Mouse (Mus musculus): ENCODE data around the gene Dusp11. TPM values are rescaled to one million over a fixed set of nuclear protein-coding genes. Genes with fewer than 3 reads are reported as not detected.
"Not testable (repeated sequence)": the region's sequence is repeated elsewhere in the genome, so short reads cannot be mapped to it uniquely, and the experiment has no call there.

Dusp11 gene
- total RNA-seq, 2 experiments from 2014 or later: 78.1 to 88.9 TPM

DNA sequence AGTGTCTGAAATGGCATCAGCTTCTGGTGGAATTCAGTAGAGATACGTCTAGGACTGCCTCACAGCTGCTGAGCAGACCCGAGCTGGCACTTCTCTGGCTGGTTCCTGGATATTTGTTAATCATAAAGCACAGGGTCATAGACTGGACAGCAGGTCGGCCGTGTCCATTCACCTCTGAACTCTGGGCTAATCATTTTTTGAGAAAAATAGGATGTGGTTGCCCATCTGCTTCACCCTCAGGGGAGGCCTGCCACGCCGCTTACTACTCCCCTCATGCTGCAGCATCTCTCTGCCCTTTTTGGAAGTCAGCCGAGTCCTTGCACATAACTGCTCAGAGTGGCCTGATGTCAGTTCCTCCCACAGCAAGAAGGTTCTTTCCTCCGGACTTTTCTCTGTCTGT lies 27.4 kb downstream of the Dusp11 start:
- intact Hi-C loops (cut with DNase I): no loop called here
- DNase-seq (ENCODE audit: extremely low spot score in 1 of 2, low spot score in 2 of 2): no peak
- no peak for TF ChIP-seq CTCF (IDR thresholded peaks at IDR 0.05)
- Histone ChIP-seq H3K4me3 (no peak overlapping the region), H3K27ac (no peak overlapping the region)

DNA sequence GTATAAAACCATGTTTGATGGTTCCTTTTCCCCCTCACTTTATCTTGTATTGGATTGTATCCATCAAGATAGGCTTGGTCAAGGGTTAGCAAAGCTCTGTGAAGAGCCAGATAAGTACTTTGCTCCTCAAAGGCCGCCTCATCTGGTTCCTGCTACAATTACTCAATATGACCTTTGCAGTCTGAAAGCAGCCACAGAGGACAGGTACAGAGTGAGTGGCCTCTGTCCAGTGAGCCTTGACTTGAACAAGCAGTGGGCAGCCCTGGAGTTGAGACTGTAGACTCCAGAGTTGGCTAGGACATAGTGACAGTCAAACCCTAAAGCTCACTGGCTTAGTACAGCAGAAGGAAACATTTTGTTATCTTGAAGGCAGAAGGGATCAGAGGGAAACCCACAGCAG lies 32.2 kb downstream of the Dusp11 start:
- intact Hi-C loops (cut with DNase I): no loop called here
- no peak overlapping the region for H3K4me3 ChIP-seq
- no peak for DNase-seq (ENCODE audit: extremely low spot score in 1 of 2, low spot score in 2 of 2)
- H3K27ac ChIP-seq: no peak overlapping the region
- no peak for TF ChIP-seq CTCF (IDR thresholded peaks at IDR 0.05)

DNA sequence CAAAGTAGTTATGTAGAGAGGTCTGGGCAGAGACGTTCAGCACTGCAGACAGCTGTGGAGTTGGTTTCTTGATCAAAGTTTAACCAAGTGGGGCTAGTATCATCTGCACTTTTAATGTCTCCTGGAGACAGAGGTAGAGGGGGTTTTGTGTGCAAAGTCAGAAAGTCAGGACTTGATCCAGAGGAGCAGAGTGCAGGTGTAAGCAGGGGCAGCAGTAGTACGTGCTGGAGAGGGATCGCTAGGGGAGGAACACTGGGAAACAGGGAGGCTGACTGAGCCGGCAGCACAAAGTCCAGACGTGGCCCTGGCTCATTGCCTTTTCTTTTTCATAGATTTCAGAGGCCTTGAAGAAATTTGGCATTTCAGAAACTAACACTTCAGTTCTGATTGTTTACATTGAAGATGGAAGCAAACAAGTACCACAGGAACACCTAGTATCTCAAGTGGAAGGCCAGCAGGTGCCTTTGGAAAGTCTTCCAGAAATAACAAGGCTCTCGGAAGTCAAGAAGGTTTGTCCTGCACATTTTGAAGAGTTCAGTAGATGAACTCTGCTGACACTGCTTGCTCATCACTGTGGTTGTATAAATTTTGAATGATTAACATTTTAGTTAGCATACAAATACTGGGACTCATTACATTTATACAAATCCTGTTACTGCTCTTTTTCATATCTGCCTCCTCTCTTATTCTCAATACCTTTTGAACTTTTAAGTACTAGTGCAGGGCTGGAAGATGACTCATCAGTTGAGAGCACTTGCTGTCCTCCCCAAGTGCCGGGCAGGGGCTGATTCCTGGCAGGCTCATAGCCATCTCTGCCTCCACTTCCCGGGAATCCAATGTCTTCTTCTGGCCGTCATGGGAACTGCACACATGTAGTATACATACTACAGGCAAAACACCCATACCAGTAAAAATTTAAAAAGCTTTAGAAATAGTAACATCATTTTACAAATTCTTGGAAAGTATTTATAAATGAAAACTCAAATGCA lies 33.7 kb downstream of the Dusp11 start:
- Histone ChIP-seq H3K27ac (no peak overlapping the region), H3K4me3 (no peak overlapping the region)
- DNase-seq (ENCODE audit: extremely low spot score in 1 of 2, low spot score in 2 of 2): no peak
- intact Hi-C loops (cut with DNase I): no loop called here
- TF ChIP-seq CTCF (IDR thresholded peaks at IDR 0.05): no peak

DNA sequence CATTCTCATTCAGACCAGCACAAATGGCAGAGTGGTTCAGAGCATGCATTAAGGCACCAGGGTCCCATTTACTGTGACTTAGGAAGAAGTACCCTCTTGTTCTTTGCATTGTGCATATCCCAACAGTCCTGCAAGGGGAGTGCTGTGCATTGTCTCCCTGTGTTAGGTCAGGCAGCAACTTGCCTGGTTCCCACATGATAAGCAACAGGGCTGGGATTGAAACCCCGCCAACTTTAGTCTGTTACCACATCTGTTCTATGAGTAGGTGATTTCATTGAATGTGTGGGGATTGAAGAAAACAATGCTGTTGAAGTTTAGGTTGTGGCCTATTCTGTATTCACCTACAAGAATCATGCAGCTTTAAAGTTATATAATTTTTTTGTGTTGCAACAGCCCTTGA lies 34.8 kb downstream of the Dusp11 start:
- DNase-seq (ENCODE audit: extremely low spot score in 1 of 2, low spot score in 2 of 2): no peak
- no peak for TF ChIP-seq CTCF (IDR thresholded peaks at IDR 0.05)
- no peak overlapping the region for H3K4me3 ChIP-seq
- intact Hi-C loops (cut with DNase I): no loop called here
- no peak overlapping the region for H3K27ac ChIP-seq

DNA sequence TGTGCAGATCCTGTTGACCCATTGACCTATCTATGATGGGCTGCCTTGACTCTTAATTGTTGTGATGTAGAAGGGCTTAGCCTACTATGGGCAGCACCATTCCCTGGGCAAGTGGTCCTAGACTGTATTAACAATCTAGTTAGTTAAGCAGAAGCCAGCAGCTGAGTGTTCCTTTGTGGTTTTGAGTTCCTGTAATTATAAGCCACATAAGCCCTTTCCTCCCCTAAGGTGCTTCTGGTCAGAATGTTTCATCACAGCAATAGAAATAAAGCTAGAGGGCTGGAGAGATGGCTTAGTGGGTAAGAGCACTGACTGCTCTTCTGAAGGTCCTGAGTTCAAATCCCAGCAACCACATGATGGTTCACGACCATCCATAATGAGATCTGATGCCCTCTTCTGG lies 37.8 kb downstream of the Dusp11 start:
- intact Hi-C loops (cut with DNase I): no loop called here
- Histone ChIP-seq H3K27ac (no peak overlapping the region), H3K4me3 (no peak overlapping the region)
- TF ChIP-seq CTCF (IDR thresholded peaks at IDR 0.05): no peak
- no peak for DNase-seq (ENCODE audit: extremely low spot score in 1 of 2, low spot score in 2 of 2)

DNA sequence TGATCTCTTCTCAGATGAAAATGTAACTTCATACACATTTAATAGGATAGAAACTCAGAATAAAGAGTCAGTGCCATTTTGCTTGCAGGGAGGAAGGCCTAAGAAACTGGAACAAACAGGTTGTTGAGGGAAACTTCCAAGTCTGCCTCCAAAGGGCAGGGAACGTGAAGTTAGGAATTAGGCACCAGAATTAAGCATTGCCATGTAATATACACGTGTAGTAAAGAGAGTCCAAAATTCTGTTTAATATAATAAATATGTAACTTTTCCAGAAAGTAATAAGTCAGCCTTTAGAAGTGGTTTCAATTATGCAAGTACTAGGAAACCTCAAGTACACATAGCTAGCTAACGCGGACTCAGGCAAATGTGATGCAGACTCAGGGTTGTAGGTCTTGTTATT lies 42.1 kb downstream of the Dusp11 start:
- H3K27ac ChIP-seq: no peak overlapping the region
- no peak for TF ChIP-seq CTCF (IDR thresholded peaks at IDR 0.05)
- intact Hi-C loops (cut with DNase I): loop anchor here (5.0 kb wide), 1 partner anchor 467 kb away; the partner anchor contains the start of genes Cct7 and Pradc1
- DNase-seq (ENCODE audit: extremely low spot score in 1 of 2, low spot score in 2 of 2): no peak
- H3K4me3 ChIP-seq: no peak overlapping the region

DNA sequence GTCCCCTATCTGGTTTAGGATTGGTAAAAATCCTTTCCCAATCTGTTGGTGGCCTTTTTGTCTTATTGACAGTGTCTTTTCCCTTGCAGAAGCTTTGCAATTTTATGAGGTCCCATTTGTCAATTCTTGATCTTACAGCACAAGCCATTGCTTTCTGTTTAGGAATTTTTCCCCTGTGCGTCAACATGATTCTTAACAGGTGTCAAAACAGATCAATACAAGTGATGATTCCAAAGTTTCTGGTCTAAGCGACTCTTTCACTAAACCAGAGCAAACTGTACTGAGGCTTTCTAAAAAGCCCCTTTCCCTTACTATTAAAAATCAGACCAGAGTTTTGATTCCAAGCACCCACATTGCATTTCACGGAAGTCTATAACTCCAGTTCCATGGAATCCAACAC lies 43.1 kb downstream of the Dusp11 start:
- intact Hi-C loops (cut with DNase I): loop anchor here (5.0 kb wide), 1 partner anchor 466 kb away; the partner anchor contains the start of genes Cct7 and Pradc1
- not testable (repeated sequence) for H3K4me3 ChIP-seq; DNase-seq (ENCODE audit: extremely low spot score in 1 of 2, low spot score in 2 of 2); H3K27ac ChIP-seq

DNA sequence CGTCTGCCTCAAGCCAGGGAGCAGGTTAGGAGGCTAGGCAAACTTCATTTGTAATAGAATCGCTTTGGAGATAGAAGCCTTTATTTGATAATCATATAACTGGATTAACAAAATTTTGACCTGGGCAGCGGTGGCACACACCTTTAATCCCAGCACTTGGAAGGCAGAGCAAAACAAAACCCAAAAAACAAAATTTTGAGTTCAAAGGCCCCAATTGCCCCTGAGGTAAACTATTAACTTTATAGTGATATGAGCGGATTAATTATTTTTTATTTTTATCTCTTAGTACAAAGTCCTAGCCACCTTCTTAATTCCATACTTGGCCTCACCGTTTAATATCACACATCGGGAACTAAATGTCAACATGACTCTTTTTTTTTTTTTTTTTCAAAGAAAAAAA lies 44.9 kb downstream of the Dusp11 start:
- no peak for DNase-seq (ENCODE audit: extremely low spot score in 1 of 2, low spot score in 2 of 2)
- Histone ChIP-seq H3K4me3 (peak overlapping the region; percentile 60), H3K27ac (peak overlapping the region; percentile 93)
- intact Hi-C loops (cut with DNase I): loop anchor here (5.0 kb wide), 1 partner anchor 464 kb away; the partner anchor contains the start of genes Cct7 and Pradc1
- TF ChIP-seq CTCF (IDR thresholded peaks at IDR 0.05): no peak

DNA sequence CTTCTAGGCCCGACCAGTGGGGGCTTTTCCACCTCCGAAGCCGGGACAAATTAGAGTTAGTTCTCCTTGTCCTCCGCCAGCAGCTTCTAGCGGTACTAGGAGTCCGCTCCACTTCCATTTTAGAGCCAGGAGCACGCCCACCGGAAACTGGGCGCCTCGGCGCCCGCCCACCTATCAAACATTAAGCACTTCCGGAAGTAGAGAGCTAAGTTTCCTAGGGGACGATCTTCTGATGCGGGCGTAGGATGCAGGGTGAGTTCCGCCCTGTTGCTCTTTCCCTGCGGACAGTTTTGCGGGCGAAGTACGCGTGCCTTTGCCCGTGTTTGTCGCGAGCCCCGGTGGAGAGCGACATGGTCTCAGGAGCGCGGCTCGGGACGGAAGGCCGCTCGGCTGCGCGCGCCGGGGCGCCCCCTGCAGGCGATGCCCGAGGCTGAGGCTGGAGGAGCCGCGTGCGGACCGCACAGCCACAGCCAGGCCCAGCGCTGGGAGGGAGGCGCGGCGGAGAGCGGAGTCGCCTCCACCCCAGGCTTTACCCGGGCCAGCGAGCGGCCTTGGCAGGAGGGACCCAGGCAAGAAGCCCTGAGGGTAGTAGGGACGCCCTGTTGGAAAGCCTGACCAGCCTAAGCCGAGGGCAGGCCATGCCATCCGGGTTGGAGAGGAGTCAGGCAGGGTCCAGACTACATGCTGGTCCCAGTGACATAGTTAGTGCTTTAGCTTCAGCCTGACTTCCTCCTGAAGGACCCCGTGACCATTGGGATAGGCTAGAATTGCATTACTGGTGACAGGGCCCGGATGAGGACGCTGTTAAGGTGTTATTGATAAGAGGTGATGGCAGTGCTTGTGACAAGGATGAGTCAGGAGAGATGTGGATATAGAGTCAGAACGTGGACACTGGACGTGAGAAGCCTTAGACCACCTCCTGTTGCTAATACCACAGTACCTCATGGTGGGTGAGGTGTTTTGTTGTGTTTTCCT lies 45.6 kb downstream of the Dusp11 start, which contains the start of gene Nat8f1:
Gene Nat8f1, minus strand, starts transcription at position 149 of the 975 bp plus-strand sequence.
- peak within 1 kb of the TSS; percentile 60 for H3K4me3 ChIP-seq
- H3K27ac ChIP-seq: peak within 1 kb of the TSS; percentile 93
- DNase-seq (ENCODE audit: extremely low spot score in 1 of 2, low spot score in 2 of 2): peak; percentile 81 to 85
- TF ChIP-seq CTCF (IDR thresholded peaks at IDR 0.05): peak; percentile 68
- intact Hi-C loops (cut with DNase I): loop anchor here (5.0 kb wide), 1 partner anchor 464 kb away; the partner anchor contains the start of genes Cct7 and Pradc1

DNA sequence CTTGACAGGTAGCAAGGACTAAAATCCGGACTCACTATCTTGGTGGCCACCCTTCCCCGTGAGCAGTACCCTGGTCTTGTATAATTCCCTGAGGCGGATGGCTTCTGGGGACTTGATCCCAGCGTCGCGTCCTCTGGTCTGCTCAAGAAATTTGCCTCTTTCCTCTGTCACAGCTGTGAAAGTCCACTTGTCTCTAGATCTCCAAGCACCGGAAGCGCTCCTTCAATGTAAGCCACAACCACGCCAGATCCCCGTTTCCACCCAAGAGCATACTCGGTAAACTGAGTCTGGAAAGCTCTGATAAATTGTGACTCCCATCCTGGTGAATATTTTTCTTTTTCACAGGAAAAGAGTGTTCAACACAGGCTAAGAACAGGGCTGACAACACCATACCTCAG lies 46.3 kb downstream of the Dusp11 start:
- intact Hi-C loops (cut with DNase I): loop anchor here (5.0 kb wide), 1 partner anchor 463 kb away; the partner anchor contains the start of genes Cct7 and Pradc1
- TF ChIP-seq CTCF (IDR thresholded peaks at IDR 0.05): no peak
- no peak for DNase-seq (ENCODE audit: extremely low spot score in 1 of 2, low spot score in 2 of 2)
- Histone ChIP-seq H3K4me3 (peak overlapping the region; percentile 60), H3K27ac (peak overlapping the region; percentile 93)

DNA sequence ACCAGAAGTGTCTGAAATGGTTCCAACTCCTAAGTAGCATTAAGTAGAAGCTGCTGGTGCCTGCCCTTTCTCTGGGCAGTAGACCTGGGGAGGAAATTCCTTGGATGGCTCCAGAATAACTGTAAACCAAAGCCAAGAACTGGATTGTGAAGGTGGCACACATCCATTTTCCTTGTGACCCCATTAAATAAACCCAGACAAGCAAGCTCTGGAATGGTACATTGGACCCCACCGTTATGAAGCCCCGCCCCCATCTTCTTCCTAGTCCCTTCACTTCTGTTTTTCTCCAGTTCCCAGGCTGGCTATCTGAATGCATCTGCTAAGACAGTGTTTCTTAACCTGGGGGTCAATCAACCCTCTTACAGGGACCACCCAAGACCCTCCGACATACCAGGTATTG lies 49.9 kb downstream of the Dusp11 start, which contains the start of gene Tprkb:
Gene Tprkb, plus strand, starts transcription at position 279 of the 400 bp plus-strand sequence.
- intact Hi-C loops (cut with DNase I): no loop called here
- no peak for DNase-seq (ENCODE audit: extremely low spot score in 1 of 2, low spot score in 2 of 2)
- Histone ChIP-seq H3K27ac (no peak within 1 kb of the TSS), H3K4me3 (no peak within 1 kb of the TSS)
- no peak for TF ChIP-seq CTCF (IDR thresholded peaks at IDR 0.05)

All from left cerebral cortex, adult 2 months (tissue).